Mouse (Mus musculus) adrenal gland, adult (tissue): Measurements from ENCODE around the gene Pex26.

Experiments
- DNase-seq, 2 experiments: peaks; one replicate each; pipeline ENCODE4 v3.0.0; 2022 to 2023; ENCODE audit warnings: low spot score in 1 of 2; ENCODE audit not compliant: inconsistent age in 2 of 2

The Pex26 gene

GRCm38 (mm10) chr6:121228421-121228820 lies 45.0 kb downstream of the Pex26 start:
- no peak for DNase-seq

- DNase-seq, result no peak
These were observed 49.2 kb downstream of the Pex26 start for GRCm38 (mm10) chr6:121232652-121233051.

GRCm38 (mm10) chr6:121236386-121236785 lies 52.9 kb downstream of the Pex26 start:
- no peak for DNase-seq

GRCm38 (mm10) chr6:121238209-121238608 lies 54.7 kb downstream of the Pex26 start:
- no peak for DNase-seq

GRCm38 (mm10) chr6:121241780-121242179 lies 58.3 kb downstream of the Pex26 start:
- DNase-seq, result no peak

- DNase-seq, result no peak
These were observed 59.7 kb downstream of the Pex26 start for GRCm38 (mm10) chr6:121243161-121243560.

GRCm38 (mm10) chr6:121245127-121246036 lies 61.9 kb downstream of the Pex26 start, which contains the start of gene Usp18:
TSS of gene Usp18 (plus strand) at chr6:121245906.
- peak; percentile 96 to 98 for DNase-seq

GRCm38 (mm10) chr6:121246037-121246361 lies 62.5 kb downstream of the Pex26 start:
- no peak for DNase-seq
